Mouse (Mus musculus) layer of hippocampus, adult 8-10 months (tissue): ENCODE measurements around the gene Cd44. TPM values are rescaled to one million over a fixed set of nuclear protein-coding genes. Genes with fewer than 3 reads are reported as not detected.
A peak's percentile ranks its signal among the peaks of the same experiment; 100 is the strongest.

Source experiments
- DNase-seq, 2 experiments: peaks; one replicate each; pipeline ENCODE4 v3.0.0; 2022; ENCODE audit warnings: low spot score in 2 of 2
- total RNA-seq, 4 experiments: library from RNA; stranded (reverse); gene quantifications; 2 replicates each; pipeline ENCODE4 v1.2.4; 2022

The Cd44 gene
- total RNA-seq = 10 to 100 TPM in 2 of 4 experiments, 1 to 10 TPM in 2; 5.6 to 20.0 (median 11.2) TPM

GRCm38 (mm10) chr2:102900875-102901827, at the start of gene Cd44:
TSS of gene Cd44 (minus strand) at chr2:102901665.
- no peak for DNase-seq

GRCm38 (mm10) chr2:102948481-102948857, 47.0 kb upstream of the Cd44 start:
- no peak for DNase-seq

DNA sequence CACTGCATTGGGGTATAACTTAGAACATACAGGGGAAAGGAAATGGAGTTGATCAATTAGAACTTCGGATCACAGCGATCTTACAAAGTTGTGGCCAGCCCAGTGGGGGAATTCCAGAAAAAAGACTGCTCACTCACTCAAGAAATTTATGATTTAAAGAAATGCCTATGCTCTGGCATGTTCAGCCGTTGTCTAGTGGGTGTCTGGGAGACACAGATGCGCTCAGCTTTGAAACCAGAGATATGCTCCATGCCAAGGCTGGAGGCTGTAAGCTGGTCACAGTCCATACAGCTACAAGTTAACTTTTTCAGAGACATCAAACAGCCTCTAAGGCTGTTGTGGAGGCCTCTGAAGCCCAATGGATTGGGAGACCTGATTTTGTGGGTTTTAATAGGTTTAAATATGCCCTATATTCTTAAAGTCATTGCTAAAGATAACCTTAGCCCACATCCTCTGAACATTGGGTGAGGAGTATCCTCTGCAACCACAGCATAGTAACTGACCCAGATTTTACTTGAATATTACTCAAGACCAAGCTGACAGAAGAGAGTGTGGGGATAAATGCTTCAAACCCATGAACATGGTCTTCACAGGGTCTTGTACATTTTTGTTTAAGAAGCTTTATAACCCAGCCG, 46.5 kb upstream of the Cd44 start:
- no peak for DNase-seq

DNA sequence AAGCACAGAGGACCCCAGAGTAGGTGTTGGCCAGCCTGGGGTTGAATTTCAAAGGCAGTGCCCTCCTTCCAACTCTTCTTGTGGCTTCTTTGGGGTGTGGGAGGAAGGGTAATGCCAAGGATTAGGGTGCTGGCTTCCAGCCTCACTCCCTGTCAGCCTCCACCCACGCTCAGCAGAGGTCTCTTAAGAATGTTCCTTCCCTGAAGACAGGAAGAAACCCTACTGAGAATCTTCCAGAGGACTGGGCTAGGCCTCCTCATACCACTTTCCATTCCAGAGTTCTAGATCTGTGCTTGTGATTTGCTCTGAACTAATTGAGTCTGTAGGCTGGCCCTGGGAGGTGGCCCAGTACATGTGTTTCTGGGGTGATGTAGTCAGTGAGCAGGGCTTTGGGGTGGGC, 43.6 kb upstream of the Cd44 start:
- no peak for DNase-seq

- no peak for DNase-seq
These were observed 43.0 kb upstream of the Cd44 start for GRCm38 (mm10) chr2:102944415-102945012.

DNA sequence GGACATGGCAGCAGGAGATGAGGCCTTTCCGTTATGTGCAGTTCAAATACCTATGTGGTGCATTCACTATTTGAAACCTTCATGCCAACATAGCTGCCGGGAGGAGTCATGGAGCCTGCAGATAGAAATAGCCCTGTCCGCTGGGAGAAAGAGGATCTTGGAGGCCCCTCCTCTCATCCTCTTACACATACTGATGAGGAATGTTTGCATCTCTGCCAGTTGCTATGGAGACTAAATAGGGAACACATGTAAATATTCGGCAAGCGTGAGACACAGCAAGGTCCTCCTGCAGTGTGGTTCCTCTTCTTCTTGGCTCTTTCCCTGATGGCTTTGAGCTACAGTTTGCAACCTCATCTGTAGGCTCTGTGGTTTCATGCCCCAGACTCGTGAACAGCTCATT, 42.5 kb upstream of the Cd44 start:
- DNase-seq = peak; percentile 11 to 35

GRCm38 (mm10) chr2:102942782-102943080, 41.3 kb upstream of the Cd44 start:
- peak in 1 of 2 experiments; percentile 20 for DNase-seq

DNA sequence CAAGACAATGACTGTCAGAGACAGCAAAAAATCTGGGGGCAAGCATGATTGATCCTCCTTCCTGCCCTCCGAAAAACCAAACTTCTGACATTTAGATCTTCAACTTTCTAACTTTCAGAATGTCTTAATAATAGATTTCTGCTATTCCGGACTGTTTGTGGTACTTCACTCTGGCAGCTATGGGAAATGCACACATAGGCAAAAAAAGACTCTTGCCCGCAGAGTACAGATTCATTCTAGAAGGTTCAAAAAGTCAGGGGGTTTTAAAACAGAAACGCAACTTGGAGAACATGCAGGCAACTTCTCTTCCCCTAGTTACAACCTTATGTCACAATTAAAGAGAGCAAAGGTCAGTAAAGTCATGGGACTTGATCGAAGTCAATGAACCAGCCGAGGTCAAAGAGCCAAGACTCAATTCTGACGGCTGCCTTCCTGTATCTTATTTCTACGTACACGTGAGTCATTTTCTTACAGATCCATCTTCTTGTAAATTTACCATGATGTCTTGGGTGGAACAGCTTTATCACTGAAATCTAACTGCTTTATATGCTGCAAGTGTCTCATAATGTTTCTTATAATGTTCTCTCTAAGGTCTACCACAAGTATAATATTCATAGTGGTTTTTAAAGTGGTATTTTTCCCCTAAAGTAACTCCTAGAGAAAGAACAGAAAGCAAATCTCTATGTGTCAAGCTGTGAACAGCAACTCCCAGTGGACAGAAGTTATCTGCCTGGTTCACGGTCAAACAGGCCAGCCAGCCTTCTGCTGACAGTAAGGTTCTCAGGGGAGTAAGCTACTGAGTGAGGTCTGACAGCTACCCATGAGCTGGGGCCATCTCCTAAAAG, 40.7 kb upstream of the Cd44 start:
- DNase-seq = no peak

GRCm38 (mm10) chr2:102940813-102941361, 39.4 kb upstream of the Cd44 start:
- no peak for DNase-seq

- no peak for DNase-seq
These were observed 38.7 kb upstream of the Cd44 start for GRCm38 (mm10) chr2:102940158-102940557.

- no peak for DNase-seq
These were observed 35.4 kb upstream of the Cd44 start for GRCm38 (mm10) chr2:102936886-102937285.

GRCm38 (mm10) chr2:102934834-102935233, 33.4 kb upstream of the Cd44 start:
- no peak for DNase-seq

- DNase-seq = no peak
These were observed 32.3 kb upstream of the Cd44 start for GRCm38 (mm10) chr2:102933787-102934186.

GRCm38 (mm10) chr2:102933142-102933541, 31.7 kb upstream of the Cd44 start:
- DNase-seq = no peak

GRCm38 (mm10) chr2:102932667-102933066, 31.2 kb upstream of the Cd44 start:
- DNase-seq = no peak

DNA sequence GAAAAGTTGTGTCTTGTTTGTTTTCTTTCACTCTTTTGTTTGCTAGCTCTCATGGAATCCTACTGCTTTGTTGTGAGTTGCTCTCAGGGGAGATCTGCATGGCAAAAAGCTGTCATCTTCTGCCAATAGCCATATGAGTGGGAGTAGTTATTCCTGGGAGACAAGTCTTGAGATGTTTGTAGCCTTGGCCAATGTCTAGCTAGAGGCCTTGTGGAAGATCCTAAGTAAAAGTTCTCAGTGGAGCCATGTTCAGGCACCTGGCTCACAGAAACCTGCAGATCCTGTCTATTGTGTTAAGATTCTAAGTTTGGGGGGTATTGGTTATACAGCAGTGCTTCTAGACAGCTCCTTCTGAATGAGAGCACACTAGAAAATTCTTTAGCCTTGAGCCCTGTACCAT, 26.7 kb upstream of the Cd44 start:
- DNase-seq = no peak

DNA sequence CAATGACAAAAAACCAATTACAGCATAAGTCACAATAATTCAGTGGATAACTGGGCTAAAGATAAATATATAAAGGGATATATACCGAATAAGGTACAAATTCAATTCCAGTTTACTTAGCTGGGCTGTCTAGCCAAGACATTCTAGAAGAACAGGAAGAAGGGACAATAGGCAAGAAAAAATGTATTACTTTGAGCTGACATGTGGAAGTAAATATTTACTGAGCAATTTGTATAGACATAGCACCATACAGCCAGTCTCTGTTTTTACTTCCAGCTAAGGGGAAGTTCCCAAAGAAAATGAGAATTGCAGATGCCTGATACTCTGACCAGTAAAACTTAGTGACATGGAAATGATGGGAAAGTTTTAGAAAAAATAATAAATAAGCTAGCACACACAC, 23.0 kb upstream of the Cd44 start:
- no peak for DNase-seq

GRCm38 (mm10) chr2:102923682-102924081, 22.2 kb upstream of the Cd44 start:
- DNase-seq = no peak

- no peak for DNase-seq
These were observed 20.6 kb upstream of the Cd44 start for GRCm38 (mm10) chr2:102922066-102922465.

DNA sequence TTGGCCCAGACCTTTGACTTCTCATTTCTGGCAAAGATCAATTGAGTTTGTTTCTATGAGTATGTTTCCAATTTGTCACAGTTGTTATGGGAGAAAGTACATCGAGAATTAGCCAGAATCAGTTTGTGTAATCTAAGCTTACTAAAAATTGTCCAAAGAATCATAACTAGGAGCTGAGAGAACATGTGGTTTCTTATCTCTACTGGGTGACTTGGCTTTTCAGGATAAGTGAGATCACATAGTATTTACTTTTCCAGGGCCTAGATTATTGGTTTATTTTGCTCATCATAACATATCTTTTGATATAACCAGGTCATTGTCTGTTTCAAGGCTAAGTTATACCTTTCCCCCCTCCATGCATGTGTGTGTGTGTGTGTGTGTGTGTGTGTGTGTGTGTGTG, 16.8 kb upstream of the Cd44 start:
- DNase-seq = no peak

DNA sequence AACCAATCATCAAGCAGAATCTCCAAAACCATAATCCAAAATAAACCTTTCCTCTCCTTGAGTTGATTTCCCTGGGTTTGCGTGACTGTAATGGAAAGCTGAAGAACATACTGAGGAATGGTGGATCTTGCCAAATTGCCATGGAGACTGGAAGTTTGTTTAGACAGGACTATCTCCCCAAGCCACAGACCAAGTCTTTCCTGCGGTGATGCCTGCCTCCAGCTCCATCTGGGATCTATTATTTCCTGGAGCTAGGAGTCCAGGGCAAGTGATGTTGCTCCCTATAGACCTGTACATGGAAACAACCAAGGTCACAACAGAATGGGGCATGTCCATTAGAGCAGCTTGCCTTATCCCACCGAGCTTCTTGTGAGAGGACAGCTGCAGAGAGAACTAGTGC, 15.1 kb upstream of the Cd44 start:
- DNase-seq = peak in 1 of 2 experiments; percentile 26
